Mouse (Mus musculus): ENCODE measurements around the gene Slc25a12. TPM values are rescaled to one million over a fixed set of nuclear protein-coding genes. Genes with fewer than 3 reads are reported as not detected.

Gene Slc25a12
- polyA plus RNA-seq, 1 experiment from 2014 or later, result 85.2 TPM

GRCm38 (mm10) chr2:71243058-71243672, 124.4 kb downstream of the Slc25a12 start:
- no peak overlapping the region for H3K27ac ChIP-seq (replicated peaks; ENCODE audit: low read depth, low read length)
- no peak overlapping the region for H3K4me2 ChIP-seq (ENCODE audit: low read length)
- no peaks in the 10 kb centered on the region for H3K27me3 ChIP-seq (ENCODE audit: control insufficient read depth, insufficient read depth, low read length)
- 61% methylated on average over 9 of the region's 9 CpGs for WGBS
- no peaks in the 10 kb centered on the region for H3K4me1 ChIP-seq (ENCODE audit: control insufficient read depth, insufficient read depth, low read length)
- no peak overlapping the region for H3K9ac ChIP-seq (replicated peaks; ENCODE audit: low read length)
- no peak for ATAC-seq (ENCODE audit: low FRiP score, low TSS enrichment)
- H3K4me3 ChIP-seq (replicated peaks; ENCODE audit: low read depth, low read length), result no peak overlapping the region
- DNase-seq, result peak; percentile 48
- H3K9me3 ChIP-seq (ENCODE audit: control insufficient read depth, low read length), result no peaks in the 10 kb centered on the region
- H3K36me3 ChIP-seq (ENCODE audit: control insufficient read depth, insufficient read depth, low read length), result peaks cover 36% of the 10 kb centered on the region

GRCm38 (mm10) chr2:71242180-71242579, 125.4 kb downstream of the Slc25a12 start:
- WGBS, result 85% methylated on average over 3 of the region's 3 CpGs
- peaks cover 30% of the 10 kb centered on the region for H3K36me3 ChIP-seq (ENCODE audit: control insufficient read depth, insufficient read depth, low read length)
- ATAC-seq (ENCODE audit: low FRiP score, low TSS enrichment), result no peak

GRCm38 (mm10) chr2:71241505-71241904, 126.0 kb downstream of the Slc25a12 start:
- no peaks in the 10 kb centered on the region for H3K27me3 ChIP-seq (ENCODE audit: control insufficient read depth, insufficient read depth, low read length)
- 91% methylated on average over 2 of the region's 2 CpGs for WGBS
- no peaks in the 10 kb centered on the region for H3K4me1 ChIP-seq (ENCODE audit: control insufficient read depth, insufficient read depth, low read length)
- H3K36me3 ChIP-seq (ENCODE audit: control insufficient read depth, insufficient read depth, low read length), result peaks cover 31% of the 10 kb centered on the region
- no peak overlapping the region for H3K27ac ChIP-seq (replicated peaks; ENCODE audit: low read depth, low read length)
- H3K4me2 ChIP-seq (ENCODE audit: low read length), result no peak overlapping the region
- no peak for DNase-seq
- H3K9me3 ChIP-seq (ENCODE audit: control insufficient read depth, low read length), result no peaks in the 10 kb centered on the region
- no peak for ATAC-seq (ENCODE audit: low FRiP score, low TSS enrichment)
- H3K4me3 ChIP-seq (replicated peaks; ENCODE audit: low read depth, low read length), result no peak overlapping the region
- no peak overlapping the region for H3K9ac ChIP-seq (replicated peaks; ENCODE audit: low read length)

More at GRCm38 (mm10) chr2:71242180-71242579, 125.4 kb downstream of the Slc25a12 start:
- Histone ChIP-seq H3K9ac (replicated peaks; ENCODE audit: low read length) (no peak overlapping the region), H3K4me3 (replicated peaks; ENCODE audit: low read depth, low read length) (no peak overlapping the region), H3K4me2 (ENCODE audit: low read length) (no peak overlapping the region), H3K27ac (replicated peaks; ENCODE audit: low read depth, low read length) (no peak overlapping the region), H3K4me1 (ENCODE audit: control insufficient read depth, insufficient read depth, low read length) (no peaks in the 10 kb centered on the region), H3K9me3 (ENCODE audit: control insufficient read depth, low read length) (no peaks in the 10 kb centered on the region), H3K27me3 (ENCODE audit: control insufficient read depth, insufficient read depth, low read length) (no peaks in the 10 kb centered on the region)
- DNase-seq, result no peak

- no peak for DNase-seq
- Histone ChIP-seq H3K4me2 (ENCODE audit: low read length) (no peak overlapping the region), H3K36me3 (ENCODE audit: control insufficient read depth, insufficient read depth, low read length) (peaks cover 35% of the 10 kb centered on the region), H3K9me3 (ENCODE audit: control insufficient read depth, low read length) (no peaks in the 10 kb centered on the region), H3K9ac (replicated peaks; ENCODE audit: low read length) (no peak overlapping the region), H3K4me3 (replicated peaks; ENCODE audit: low read depth, low read length) (no peak overlapping the region), H3K27me3 (ENCODE audit: control insufficient read depth, insufficient read depth, low read length) (no peaks in the 10 kb centered on the region), H3K27ac (replicated peaks; ENCODE audit: low read depth, low read length) (no peak overlapping the region), H3K4me1 (ENCODE audit: control insufficient read depth, insufficient read depth, low read length) (no peaks in the 10 kb centered on the region)
- ATAC-seq (ENCODE audit: low FRiP score, low TSS enrichment), result no peak
- WGBS, result 95% methylated on average over 6 of the region's 6 CpGs
These were observed 131.5 kb downstream of the Slc25a12 start for GRCm38 (mm10) chr2:71236009-71236408.

GRCm38 (mm10) chr2:71235420-71235819, 132.1 kb downstream of the Slc25a12 start:
- Histone ChIP-seq H3K4me3 (replicated peaks; ENCODE audit: low read depth, low read length) (no peak overlapping the region), H3K4me2 (ENCODE audit: low read length) (no peak overlapping the region), H3K9me3 (ENCODE audit: control insufficient read depth, low read length) (no peaks in the 10 kb centered on the region), H3K27me3 (ENCODE audit: control insufficient read depth, insufficient read depth, low read length) (no peaks in the 10 kb centered on the region), H3K36me3 (ENCODE audit: control insufficient read depth, insufficient read depth, low read length) (peaks cover 35% of the 10 kb centered on the region), H3K9ac (replicated peaks; ENCODE audit: low read length) (no peak overlapping the region), H3K4me1 (ENCODE audit: control insufficient read depth, insufficient read depth, low read length) (no peaks in the 10 kb centered on the region), H3K27ac (replicated peaks; ENCODE audit: low read depth, low read length) (no peak overlapping the region)
- WGBS, result 96% methylated on average over 4 of the region's 4 CpGs
- no peak for DNase-seq
- ATAC-seq (ENCODE audit: low FRiP score, low TSS enrichment), result no peak

- Histone ChIP-seq H3K4me2 (ENCODE audit: low read length) (no peak overlapping the region), H3K27me3 (ENCODE audit: control insufficient read depth, insufficient read depth, low read length) (no peaks in the 10 kb centered on the region), H3K9me3 (ENCODE audit: control insufficient read depth, low read length) (no peaks in the 10 kb centered on the region), H3K36me3 (ENCODE audit: control insufficient read depth, insufficient read depth, low read length) (peaks cover 39% of the 10 kb centered on the region), H3K27ac (replicated peaks; ENCODE audit: low read depth, low read length) (no peak overlapping the region), H3K4me3 (replicated peaks; ENCODE audit: low read depth, low read length) (no peak overlapping the region), H3K9ac (replicated peaks; ENCODE audit: low read length) (no peak overlapping the region), H3K4me1 (ENCODE audit: control insufficient read depth, insufficient read depth, low read length) (no peaks in the 10 kb centered on the region)
- 77% methylated on average over 2 of the region's 2 CpGs for WGBS
- ATAC-seq (ENCODE audit: low FRiP score, low TSS enrichment) (no peak), DNase-seq (no peak)
These were observed 134.6 kb downstream of the Slc25a12 start for GRCm38 (mm10) chr2:71232976-71233375.

- whole genome bisulfite sequencing, result 94% methylated on average over 5 of the region's 5 CpGs
These were observed 135.6 kb downstream of the Slc25a12 start for GRCm38 (mm10) chr2:71231951-71232350.

GRCm38 (mm10) chr2:71229603-71230002, 137.9 kb downstream of the Slc25a12 start:
- Histone ChIP-seq H3K27ac (replicated peaks; ENCODE audit: low read depth, low read length) (no peak overlapping the region), H3K36me3 (ENCODE audit: control insufficient read depth, insufficient read depth, low read length) (peaks cover 32% of the 10 kb centered on the region), H3K9me3 (ENCODE audit: control insufficient read depth, low read length) (no peaks in the 10 kb centered on the region), H3K27me3 (ENCODE audit: control insufficient read depth, insufficient read depth, low read length) (no peaks in the 10 kb centered on the region), H3K4me3 (replicated peaks; ENCODE audit: low read depth, low read length) (no peak overlapping the region), H3K9ac (replicated peaks; ENCODE audit: low read length) (no peak overlapping the region), H3K4me2 (ENCODE audit: low read length) (no peak overlapping the region), H3K4me1 (ENCODE audit: control insufficient read depth, insufficient read depth, low read length) (0 out of 2 replicates have a peak, but pooled peaks cover 2% of the 10 kb centered on the region)
- ATAC-seq (ENCODE audit: low FRiP score, low TSS enrichment) (no peak), DNase-seq (no peak)
- WGBS, result 94% methylated on average over 1 of the region's 1 CpGs

More at GRCm38 (mm10) chr2:71231951-71232350, 135.6 kb downstream of the Slc25a12 start:
- DNase-seq (no peak), ATAC-seq (ENCODE audit: low FRiP score, low TSS enrichment) (no peak)
- Histone ChIP-seq H3K27ac (replicated peaks; ENCODE audit: low read depth, low read length) (no peak overlapping the region), H3K4me3 (replicated peaks; ENCODE audit: low read depth, low read length) (no peak overlapping the region), H3K4me1 (ENCODE audit: control insufficient read depth, insufficient read depth, low read length) (no peaks in the 10 kb centered on the region), H3K9ac (replicated peaks; ENCODE audit: low read length) (no peak overlapping the region), H3K27me3 (ENCODE audit: control insufficient read depth, insufficient read depth, low read length) (no peaks in the 10 kb centered on the region), H3K36me3 (ENCODE audit: control insufficient read depth, insufficient read depth, low read length) (peaks cover 39% of the 10 kb centered on the region), H3K9me3 (ENCODE audit: control insufficient read depth, low read length) (no peaks in the 10 kb centered on the region), H3K4me2 (ENCODE audit: low read length) (no peak overlapping the region)

- 49% methylated on average over 1 of the region's 1 CpGs for WGBS
- ATAC-seq (ENCODE audit: low FRiP score, low TSS enrichment) (no peak), DNase-seq (peak; percentile 65)
- Histone ChIP-seq H3K36me3 (ENCODE audit: control insufficient read depth, insufficient read depth, low read length) (peaks cover 48% of the 10 kb centered on the region), H3K4me1 (ENCODE audit: control insufficient read depth, insufficient read depth, low read length) (0 out of 2 replicates have a peak, but pooled peaks cover 2% of the 10 kb centered on the region), H3K27ac (replicated peaks; ENCODE audit: low read depth, low read length) (no peak overlapping the region), H3K4me2 (ENCODE audit: low read length) (no peak overlapping the region), H3K27me3 (ENCODE audit: control insufficient read depth, insufficient read depth, low read length) (no peaks in the 10 kb centered on the region), H3K4me3 (replicated peaks; ENCODE audit: low read depth, low read length) (no peak overlapping the region), H3K9ac (replicated peaks; ENCODE audit: low read length) (no peak overlapping the region), H3K9me3 (ENCODE audit: control insufficient read depth, low read length) (no peaks in the 10 kb centered on the region)
These were observed 140.2 kb downstream of the Slc25a12 start for GRCm38 (mm10) chr2:71227398-71227797.

Data from midbrain, embryonic 14.5 days (tissue).